Mouse (Mus musculus): ENCODE measurements around the gene Hexim2. TPM values are rescaled to one million over a fixed set of nuclear protein-coding genes. Genes with fewer than 3 reads are reported as not detected.
A peak's percentile ranks its signal among the peaks of the same experiment; 100 is the strongest.

Hexim2 gene
- total RNA-seq, 2 experiments from 2014 or later, result 15.4 TPM

DNA sequence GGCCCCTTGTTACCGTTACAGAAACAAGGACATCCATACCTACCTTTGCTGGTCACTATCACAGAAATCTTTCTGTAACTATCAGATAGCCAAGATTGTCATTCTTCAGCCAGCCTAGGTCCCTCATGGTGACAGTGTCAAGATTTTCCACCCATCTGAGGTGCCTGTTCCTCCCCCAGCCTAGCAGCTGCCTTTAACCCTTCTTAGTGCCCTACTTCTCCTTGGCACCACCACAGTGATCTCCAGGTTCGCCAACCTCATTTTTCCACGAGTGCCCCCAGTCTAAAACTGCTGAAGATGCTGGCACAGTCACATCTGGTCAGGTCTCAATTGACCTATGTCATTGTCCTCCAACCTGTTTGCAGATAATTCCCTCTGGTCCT lies 37.9 kb downstream of the Hexim2 start:
- no peak for DNase-seq (ENCODE audit: low spot score in 2 of 2)
- intact Hi-C loops (cut with DNase I), result no loop called here

DNA sequence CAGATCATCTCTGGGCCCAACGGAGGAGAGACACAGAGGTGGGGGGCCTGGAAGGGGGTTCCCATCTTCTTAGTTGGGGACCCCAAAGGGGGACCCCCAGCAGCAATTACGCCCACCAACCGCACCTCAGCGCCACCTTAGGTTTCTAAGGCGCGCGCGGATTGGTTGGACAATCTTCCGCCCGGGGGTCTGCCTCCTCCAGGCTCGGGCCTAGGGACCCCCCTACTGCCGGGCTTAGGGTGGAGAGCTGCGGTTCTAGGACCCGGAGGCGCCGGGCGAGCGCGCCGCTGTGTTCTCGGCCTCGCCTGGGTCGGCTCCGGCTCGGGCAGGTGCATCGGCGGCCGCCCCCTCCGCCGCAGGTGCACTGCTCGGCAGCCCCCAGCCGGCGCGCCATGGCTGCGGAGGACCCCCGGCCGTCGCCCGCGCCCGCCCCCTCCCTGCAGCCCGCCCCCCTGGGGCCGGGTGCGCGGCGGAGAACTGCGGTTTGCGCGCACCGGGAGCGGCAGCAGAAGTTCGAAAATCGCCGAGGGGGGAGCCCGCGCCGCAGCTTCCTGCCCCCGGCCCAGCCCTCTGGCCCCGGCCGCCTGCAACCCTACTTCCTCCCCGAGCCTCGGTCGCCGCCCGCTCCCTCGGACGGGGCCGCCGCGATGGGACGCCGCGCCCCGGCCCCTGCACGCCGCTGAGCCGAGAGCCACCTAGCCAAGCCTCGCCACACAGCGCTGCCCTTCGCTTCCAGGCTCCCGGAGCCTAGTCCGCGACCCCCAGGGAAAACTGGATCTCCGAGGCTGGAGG lies 38.5 kb downstream of the Hexim2 start, which contains the start of gene Fmnl1:
Fmnl1 (plus strand) TSS at position 614 of the 792 bp plus-strand sequence.
- intact Hi-C loops (cut with DNase I), result no loop called here
- DNase-seq (ENCODE audit: low spot score in 2 of 2), result peak in 1 of 2 experiments; percentile 44

DNA sequence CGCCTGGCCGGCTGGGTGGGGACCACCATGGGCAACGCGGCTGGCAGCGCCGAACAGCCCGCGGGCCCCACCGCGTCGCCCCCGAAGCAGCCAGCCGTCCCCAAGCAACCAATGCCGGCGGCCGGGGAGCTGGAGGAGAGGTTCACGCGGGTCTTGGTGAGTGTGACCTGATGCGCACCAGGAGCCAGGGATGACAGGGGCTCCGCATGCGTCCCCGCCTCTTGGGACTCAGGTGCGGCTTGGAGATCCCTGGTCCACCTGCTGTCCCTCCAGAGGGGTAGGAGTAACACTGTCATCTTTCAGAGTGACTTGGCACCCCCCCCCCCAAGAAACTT lies 39.0 kb downstream of the Hexim2 start:
- intact Hi-C loops (cut with DNase I), result no loop called here
- DNase-seq (ENCODE audit: low spot score in 2 of 2), result no peak

DNA sequence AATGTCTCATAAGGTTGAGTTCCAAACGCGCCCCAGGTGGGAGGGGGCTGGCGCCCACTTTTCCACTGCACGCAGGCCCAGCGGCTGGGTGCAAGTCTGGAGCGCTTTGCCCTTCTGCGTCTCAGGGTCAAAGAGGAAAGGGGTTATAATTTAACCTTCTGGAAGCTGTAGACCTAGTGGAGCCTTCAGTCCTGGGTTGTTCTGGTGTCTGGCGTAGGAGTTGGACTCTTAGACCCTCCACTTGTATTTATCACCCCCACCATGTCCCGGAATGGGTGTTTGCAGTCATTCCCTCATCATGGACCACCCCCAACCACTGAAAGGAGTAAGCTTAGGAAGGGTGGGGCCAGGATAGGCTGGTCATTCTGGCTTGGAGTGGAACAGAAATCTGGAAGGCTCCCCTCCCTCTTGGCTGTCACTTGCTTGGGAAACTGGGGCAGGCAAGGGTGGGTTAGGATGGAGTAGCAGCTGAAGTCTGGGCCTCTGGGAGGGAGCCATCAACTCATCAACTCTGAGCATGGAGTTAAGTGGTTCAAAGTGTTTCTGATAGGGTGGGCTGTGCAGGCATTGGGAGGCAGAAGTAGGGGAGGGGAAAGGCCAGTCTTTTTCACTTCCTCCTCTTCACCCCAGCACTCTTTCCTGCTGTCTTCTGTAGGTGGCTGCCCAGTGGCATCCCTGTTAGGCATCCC lies 39.6 kb downstream of the Hexim2 start:
- peak in 1 of 2 experiments; percentile 11 for DNase-seq (ENCODE audit: low spot score in 2 of 2)
- intact Hi-C loops (cut with DNase I), result no loop called here

DNA sequence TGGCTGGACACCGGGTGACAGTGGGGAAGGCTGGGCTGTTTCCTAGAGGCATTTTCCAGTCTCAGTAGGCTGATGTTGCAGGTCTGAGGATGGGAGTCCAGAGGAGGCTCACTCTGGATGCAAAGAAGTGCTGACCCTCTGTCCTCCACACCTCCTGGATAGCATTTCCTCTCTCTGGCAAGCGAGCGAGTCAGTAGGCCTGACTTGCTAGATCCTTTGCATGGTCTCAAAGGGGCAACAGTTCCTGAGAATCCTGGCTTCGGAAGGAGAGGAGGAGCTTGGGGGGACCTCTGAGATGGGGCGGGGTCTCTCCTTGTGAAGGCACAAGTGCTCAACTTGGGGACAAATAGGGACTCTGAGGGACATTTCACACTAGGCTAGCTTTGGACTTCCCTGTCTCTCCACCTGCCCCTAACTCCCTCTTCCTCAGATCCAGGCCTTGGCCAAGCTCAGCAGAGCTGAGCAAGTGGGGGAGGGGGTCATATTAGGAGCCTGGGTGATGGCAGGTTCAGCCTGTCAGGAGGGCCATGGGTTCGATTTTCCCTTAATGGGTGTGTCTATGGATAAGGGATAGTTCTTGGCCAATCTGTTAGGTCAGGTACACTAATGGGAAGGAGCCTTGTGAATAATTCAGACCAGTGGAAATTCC lies 40.3 kb downstream of the Hexim2 start:
- intact Hi-C loops (cut with DNase I), result no loop called here
- no peak for DNase-seq (ENCODE audit: low spot score in 2 of 2)

DNA sequence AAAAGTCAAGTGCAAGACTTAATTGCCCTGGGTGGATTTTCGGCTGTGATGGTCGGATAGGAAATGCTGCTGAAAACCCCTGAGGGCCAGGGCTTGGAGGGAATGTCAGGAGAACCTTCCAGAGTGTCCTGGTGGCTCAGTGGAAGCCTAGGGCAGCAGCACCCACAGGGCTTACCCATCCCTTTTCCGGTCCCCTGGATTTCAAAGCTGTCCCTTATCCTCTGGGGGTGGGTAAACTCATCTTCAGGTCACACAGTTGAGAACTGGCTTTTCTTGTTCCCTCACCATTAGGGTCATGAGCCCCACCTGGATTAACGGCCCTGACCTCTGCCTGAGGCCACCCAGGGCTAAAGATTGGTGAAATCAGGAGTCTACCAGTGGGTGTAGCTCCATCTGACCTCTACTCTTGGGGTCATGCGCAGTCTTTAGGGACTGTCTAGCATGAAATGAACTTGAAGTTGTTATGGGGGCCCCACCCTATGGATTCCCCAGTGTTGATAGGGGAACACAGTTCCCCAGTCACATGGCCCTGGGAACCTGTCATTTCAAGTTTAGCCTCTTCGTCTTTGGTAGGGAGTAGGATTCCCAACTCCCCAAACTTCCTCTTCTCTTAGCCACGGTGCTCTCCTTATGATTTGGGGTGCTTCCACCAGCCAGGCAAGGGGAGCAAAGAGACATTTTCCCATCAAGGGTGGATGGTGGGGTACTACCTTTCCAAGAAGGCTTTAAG lies 41.0 kb downstream of the Hexim2 start:
- no peak for DNase-seq (ENCODE audit: low spot score in 2 of 2)
- intact Hi-C loops (cut with DNase I), result no loop called here

GRCm38 (mm10) chr11:103173771-103174344 lies 41.6 kb downstream of the Hexim2 start:
- intact Hi-C loops (cut with DNase I), result no loop called here
- peak in 1 of 2 experiments; percentile 17 for DNase-seq (ENCODE audit: low spot score in 2 of 2)

GRCm38 (mm10) chr11:103174411-103174832 lies 42.2 kb downstream of the Hexim2 start:
- no peak for DNase-seq (ENCODE audit: low spot score in 2 of 2)
- intact Hi-C loops (cut with DNase I), result no loop called here

- intact Hi-C loops (cut with DNase I), result no loop called here
- peak in 1 of 2 experiments; percentile 15 for DNase-seq (ENCODE audit: low spot score in 2 of 2)
Measured at GRCm38 (mm10) chr11:103174891-103175391, 42.7 kb downstream of the Hexim2 start.

DNA sequence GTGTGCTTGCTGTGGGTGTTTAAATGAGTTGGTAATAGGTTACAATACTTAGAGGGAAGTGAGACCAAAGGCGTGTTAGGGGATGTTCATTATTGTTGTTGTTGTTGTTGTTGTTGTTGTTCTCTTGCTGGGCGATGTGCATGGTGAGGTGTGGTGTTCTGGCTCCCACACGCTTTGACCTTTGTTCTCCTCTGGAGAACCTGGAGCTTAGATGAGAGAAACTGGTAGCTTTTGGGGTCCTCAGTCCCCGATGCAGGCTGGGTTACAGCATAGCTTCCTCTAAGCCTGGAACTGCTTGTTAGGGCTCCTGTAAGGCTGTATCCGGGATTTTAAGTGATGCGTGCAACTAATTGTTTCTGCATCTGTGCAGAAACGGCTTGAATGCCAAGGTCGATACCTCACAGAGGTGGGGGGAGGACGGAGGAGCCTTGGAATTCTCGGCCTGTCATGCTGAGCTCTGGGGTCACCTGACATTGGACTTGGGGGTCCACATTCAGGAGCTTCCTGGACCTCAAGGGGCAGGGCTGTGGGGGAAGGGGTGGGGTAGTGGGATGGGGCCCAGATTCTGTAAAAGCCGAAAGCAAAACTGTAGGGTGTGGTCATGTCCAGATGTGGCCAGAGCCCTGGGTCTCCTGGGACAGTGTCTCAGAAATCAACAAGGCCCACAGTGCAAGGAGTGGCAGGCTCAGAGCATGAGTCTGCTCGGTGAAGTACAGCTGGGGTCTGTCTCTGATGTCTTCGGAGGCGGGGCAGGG lies 43.6 kb downstream of the Hexim2 start:
- no peak for DNase-seq (ENCODE audit: low spot score in 2 of 2)
- intact Hi-C loops (cut with DNase I), result no loop called here

- intact Hi-C loops (cut with DNase I), result no loop called here
- no peak for DNase-seq (ENCODE audit: low spot score in 2 of 2)
Measured at GRCm38 (mm10) chr11:103176510-103176909, 44.3 kb downstream of the Hexim2 start.

- peak in 1 of 2 experiments; percentile 11 for DNase-seq (ENCODE audit: low spot score in 2 of 2)
- intact Hi-C loops (cut with DNase I), result no loop called here
Measured at GRCm38 (mm10) chr11:103177216-103177615, 45.0 kb downstream of the Hexim2 start.

DNA sequence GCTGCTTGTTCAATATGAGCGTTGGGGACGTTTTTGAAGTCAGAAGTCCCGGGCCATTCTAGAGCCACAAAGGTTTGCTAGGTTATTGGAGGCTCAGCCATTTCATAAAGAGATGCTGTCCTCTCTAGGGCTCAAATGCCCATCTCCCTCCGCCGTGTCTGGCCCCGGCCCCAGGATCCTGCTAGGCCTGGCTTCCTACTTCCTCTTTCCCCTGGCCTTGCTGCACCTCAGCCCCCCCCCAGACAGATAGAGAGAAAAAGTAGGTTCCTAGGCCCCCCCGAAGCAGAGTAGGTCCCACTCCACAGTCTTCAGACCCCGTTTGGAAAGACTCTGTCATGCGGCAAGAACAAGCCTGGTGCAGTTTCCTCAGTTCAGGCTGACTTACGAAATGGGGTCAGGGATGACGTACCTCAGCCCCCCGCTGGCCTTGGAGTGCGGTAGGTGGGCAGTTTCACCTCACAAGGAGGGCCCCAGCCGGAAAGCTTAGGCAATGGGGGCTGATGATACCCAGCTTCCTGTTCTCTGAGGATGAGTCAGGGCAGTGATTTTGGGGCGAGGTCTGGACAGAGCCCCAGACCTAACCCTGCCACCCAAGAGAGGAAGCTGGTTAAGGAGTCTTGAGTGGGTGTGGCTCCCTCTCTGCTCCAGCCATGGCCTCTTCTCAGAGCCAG lies 45.7 kb downstream of the Hexim2 start:
- DNase-seq (ENCODE audit: low spot score in 2 of 2), result peak in 1 of 2 experiments; percentile 4
- intact Hi-C loops (cut with DNase I), result no loop called here

GRCm38 (mm10) chr11:103178748-103179147 lies 46.5 kb downstream of the Hexim2 start:
- intact Hi-C loops (cut with DNase I), result no loop called here

DNA sequence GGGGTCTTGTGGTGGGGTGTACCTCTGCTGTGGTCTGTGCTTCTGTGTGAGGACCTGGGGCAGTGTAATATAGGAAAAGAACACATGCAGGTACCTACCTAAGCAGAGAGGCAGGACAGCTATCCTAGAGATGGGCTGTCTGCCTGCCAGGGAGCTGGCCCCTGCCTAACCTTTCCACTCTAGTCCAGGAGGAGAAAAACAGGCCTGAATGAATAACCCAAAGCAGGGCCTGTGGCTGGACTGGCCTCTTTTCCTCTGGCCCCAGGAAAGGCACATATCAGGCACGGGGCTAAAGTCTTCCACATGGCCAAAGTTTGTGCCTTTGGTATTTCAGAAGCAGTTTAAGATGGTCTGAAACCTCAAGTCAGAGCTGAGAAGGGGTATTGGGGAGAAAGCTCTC lies 48.2 kb downstream of the Hexim2 start:
- DNase-seq (ENCODE audit: low spot score in 2 of 2), result no peak
- intact Hi-C loops (cut with DNase I), result no loop called here

More at GRCm38 (mm10) chr11:103178748-103179147, 46.5 kb downstream of the Hexim2 start:
- DNase-seq (ENCODE audit: low spot score in 2 of 2), result peak in 1 of 2 experiments; percentile 2

DNA sequence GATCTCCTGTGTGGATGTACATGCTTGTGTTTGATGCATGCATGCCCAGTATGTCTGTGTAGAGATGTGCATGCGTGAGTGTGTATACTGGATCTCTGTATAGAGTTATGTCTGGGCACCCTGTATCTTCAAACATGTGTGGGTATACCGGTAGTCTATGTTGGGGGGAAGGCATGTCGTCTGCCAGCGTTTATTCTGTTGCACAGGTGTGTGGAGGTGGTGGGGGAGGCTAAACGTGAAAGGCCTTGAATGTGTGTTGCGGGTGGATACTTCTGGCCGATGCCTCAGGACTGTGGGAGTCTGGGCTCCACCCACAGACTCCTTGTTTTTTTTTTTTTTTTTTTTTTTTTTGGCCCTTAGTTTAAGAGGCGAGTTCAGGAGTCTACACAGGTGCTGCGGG lies 49.1 kb downstream of the Hexim2 start:
- DNase-seq (ENCODE audit: low spot score in 2 of 2), result peak in 1 of 2 experiments; percentile 5
- intact Hi-C loops (cut with DNase I), result no loop called here

GRCm38 (mm10) chr11:103181911-103182310 lies 49.7 kb downstream of the Hexim2 start:
- no peak for DNase-seq (ENCODE audit: low spot score in 2 of 2)

GRCm38 (mm10) chr11:103184891-103185290 lies 52.7 kb downstream of the Hexim2 start:
- DNase-seq (ENCODE audit: low spot score in 2 of 2), result peak; percentile 60 to 71
- intact Hi-C loops (cut with DNase I), result no loop called here

More at GRCm38 (mm10) chr11:103181911-103182310, 49.7 kb downstream of the Hexim2 start:
- intact Hi-C loops (cut with DNase I), result no loop called here
